Mouse (Mus musculus) CH12.LX (cell line): Measurements from ENCODE around the gene Dgkq. TPM values are rescaled to one million over a fixed set of nuclear protein-coding genes. Genes with fewer than 3 reads are reported as not detected.
A peak's percentile ranks its signal among the peaks of the same experiment; 100 is the strongest.

Source experiments
- DNase-seq: peaks from one replicate; pipeline ENCODE4 v3.0.0-alpha.2; 2013; ENCODE audit errors: extremely low read depth
- H3K27ac ChIP-seq: 2 replicates; pipeline ENCODE4 v1.5.1; 2012; ENCODE audit warnings: low read depth, mild to moderate bottlenecking, control low read depth, moderate library complexity; ENCODE audit not compliant: insufficient read depth
- H3K27me3 ChIP-seq: replicated peaks from 2 replicates; pipeline ENCODE3; 2012; ENCODE audit warnings: inconsistent platforms
- H3K36me3 ChIP-seq, 2 experiments: replicated peaks in 1 of 2; 2 replicates each; pipeline versions ENCODE3 to v1.6.1; 2012; ENCODE audit warnings: inconsistent platforms in 1 of 2, low read length in 1 of 2, mild to moderate bottlenecking in 1 of 2, mixed read lengths in 1 of 2, moderate library complexity in 1 of 2; ENCODE audit not compliant: control insufficient read depth in 1 of 2, insufficient read depth in 1 of 2
- H3K4me1 ChIP-seq, 2 experiments: 2 replicates each; pipeline ENCODE4 v1.6.1; 2012; ENCODE audit warnings: inconsistent platforms in 1 of 2, moderate library complexity in 1 of 2; ENCODE audit not compliant: insufficient read depth in 2 of 2, control insufficient read depth in 1 of 2
- H3K4me2 ChIP-seq: 2 replicates; pipeline ENCODE4 v1.6.1; 2012; ENCODE audit warnings: low read depth, mild to moderate bottlenecking, control low read depth; ENCODE audit not compliant: poor library complexity, insufficient read depth, severe bottlenecking
- H3K4me3 ChIP-seq, 3 experiments: fragments of 150-350 bp in 1 of 3; sonication (generic) in 1 of 3; replicated peaks in 1 of 3; 2 replicates each; pipeline versions ENCODE3 to v1.5.1; 2011 to 2012; ENCODE audit warnings: low read depth in 2 of 3, low read length in 2 of 3, mild to moderate bottlenecking in 2 of 3, moderate library complexity in 2 of 3, control low read depth in 1 of 3, improper control_type of control experiment in 1 of 3, inconsistent platforms in 1 of 3, mixed read lengths in 1 of 3; ENCODE audit not compliant: poor library complexity in 1 of 3
- H3K79me2 ChIP-seq: replicated peaks from 2 replicates; pipeline ENCODE4 v1.6.1; 2012; ENCODE audit warnings: mild to moderate bottlenecking, moderate library complexity; ENCODE audit not compliant: control insufficient read depth, poor library complexity, insufficient read depth, severe bottlenecking; ENCODE audit errors: extremely low read depth
- H3K9ac ChIP-seq: 2 replicates; pipeline ENCODE4 v1.6.1; 2012; ENCODE audit warnings: low read depth, mild to moderate bottlenecking, control low read depth, moderate library complexity; ENCODE audit not compliant: insufficient read depth
- H3K9me3 ChIP-seq: replicated peaks from 2 replicates; pipeline ENCODE3; 2012; ENCODE audit warnings: low read length, inconsistent platforms, mixed read lengths
- CHD1 ChIP-seq: IDR thresholded peaks from 2 replicates; pipeline ENCODE4 v1.6.1; 2012; ENCODE audit warnings: low read depth, low read length, improper control_type of control experiment, inconsistent platforms
- CHD2 ChIP-seq: IDR thresholded peaks from 2 replicates; pipeline ENCODE4 v1.6.1; 2011; ENCODE audit warnings: low read length, improper control_type of control experiment
- CTCF ChIP-seq, 2 experiments: IDR thresholded peaks in 1 of 2; conservative IDR thresholded peaks in 1 of 2; 2 replicates each; pipeline ENCODE4 v1.5.1; 2011 to 2012; ENCODE audit warnings: low read depth in 2 of 2, low read length in 2 of 2, improper control_type of control experiment in 1 of 2, inconsistent platforms in 1 of 2, mild to moderate bottlenecking in 1 of 2, moderate library complexity in 1 of 2
- E2F4 ChIP-seq: IDR thresholded peaks from 2 replicates; pipeline ENCODE4 v1.6.1; 2011; ENCODE audit warnings: low read depth, low read length, improper control_type of control experiment; ENCODE audit not compliant: insufficient replicate concordance
- ELF1 ChIP-seq: IDR thresholded peaks from 2 replicates; pipeline ENCODE4 v1.6.1; 2014; ENCODE audit warnings: low read depth, mild to moderate bottlenecking, inconsistent platforms, low read length, improper control_type of control experiment
- ETS1 ChIP-seq: conservative IDR thresholded peaks from 2 replicates; pipeline ENCODE4 v1.6.1; 2012; ENCODE audit warnings: low read depth, mild to moderate bottlenecking, inconsistent platforms, low read length, improper control_type of control experiment, moderate library complexity
- HCFC1 ChIP-seq: IDR thresholded peaks from 2 replicates; pipeline ENCODE4 v1.6.1; 2012; ENCODE audit warnings: low read depth, mild to moderate bottlenecking, inconsistent platforms, low read length, improper control_type of control experiment
- IRF4 ChIP-seq: IDR thresholded peaks from 2 replicates; pipeline ENCODE4 v1.6.1; 2014; ENCODE audit warnings: low read depth, mild to moderate bottlenecking, inconsistent platforms, low read length, improper control_type of control experiment
- JUND ChIP-seq: conservative IDR thresholded peaks from 2 replicates; pipeline ENCODE4 v1.6.1; 2011; ENCODE audit warnings: low read depth, low read length, improper control_type of control experiment
- MAFK ChIP-seq: IDR thresholded peaks from 2 replicates; pipeline ENCODE4 v1.6.1; 2011; ENCODE audit warnings: low read length, improper control_type of control experiment; ENCODE audit not compliant: insufficient replicate concordance
- MEF2A ChIP-seq: IDR thresholded peaks from 2 replicates; pipeline ENCODE4 v1.6.1; 2014; ENCODE audit warnings: low read depth, mild to moderate bottlenecking, inconsistent platforms, low read length, improper control_type of control experiment, borderline replicate concordance
- MYC ChIP-seq: IDR thresholded peaks from 2 replicates; pipeline ENCODE4 v1.6.1; 2011; ENCODE audit warnings: low read depth, mild to moderate bottlenecking, improper control_type of control experiment, low read length
- POLR2A ChIP-seq: IDR thresholded peaks from 2 replicates; pipeline ENCODE4 v1.6.1; 2011; ENCODE audit warnings: low read depth, mild to moderate bottlenecking, improper control_type of control experiment, low read length
- POLR2AphosphoS2 ChIP-seq: IDR thresholded peaks from 2 replicates; pipeline ENCODE4 v1.6.1; 2011; ENCODE audit warnings: low read depth, low read length, improper control_type of control experiment
- RCOR1 ChIP-seq: conservative IDR thresholded peaks from 2 replicates; pipeline ENCODE4 v1.6.1; 2012; ENCODE audit warnings: low read depth, mild to moderate bottlenecking, inconsistent platforms, low read length, improper control_type of control experiment
- SMC3 ChIP-seq: IDR thresholded peaks from 2 replicates; pipeline ENCODE4 v1.6.1; 2011; ENCODE audit warnings: low read depth, low read length, improper control_type of control experiment
- TBP ChIP-seq: conservative IDR thresholded peaks from 2 replicates; pipeline ENCODE4 v1.6.1; 2011; ENCODE audit warnings: low read depth, low read length, improper control_type of control experiment
- UBTF ChIP-seq: IDR thresholded peaks from 2 replicates; pipeline ENCODE4 v1.6.1; 2012; ENCODE audit warnings: low read depth, mild to moderate bottlenecking, inconsistent platforms, low read length, improper control_type of control experiment, moderate library complexity
- USF1 ChIP-seq: IDR thresholded peaks from 2 replicates; pipeline ENCODE4 v1.6.1; 2014; ENCODE audit warnings: low read depth, mild to moderate bottlenecking, inconsistent platforms, low read length, improper control_type of control experiment
- ZC3H11A ChIP-seq: IDR thresholded peaks from 2 replicates; pipeline ENCODE4 v1.6.1; 2012; ENCODE audit warnings: low read depth, mild to moderate bottlenecking, inconsistent platforms, low read length, improper control_type of control experiment
- dilution Hi-C: fragments of 300-500 bp; cut with MboI; formaldehyde crosslinking; loops from 2 replicates; pipeline ENCODE4 v1.14.3; 2020; ENCODE audit warnings: low sequenced_read_pairs; ENCODE audit not compliant: extremely low pct_unique_long_range_greater_than_20kb, extremely low pct_ligation_motif_present
- in situ Hi-C: fragments of 300-500 bp; cut with MboI; formaldehyde crosslinking; loops from 3 replicates; pipeline ENCODE4 v1.14.3; 2019; ENCODE audit warnings: low sequenced_read_pairs, low pct_ligation_motif_present, low pct_unique_long_range_greater_than_20kb, mixed read lengths
- polyA plus RNA-seq: library from polyadenylated mRNA; unstranded; fragments of >175 nt; gene quantifications from 2 replicates; pipeline ENCODE4 v1.2.1, GENCODE M21; 2012; ENCODE audit warnings: low read depth; ENCODE audit not compliant: insufficient read length
- total RNA-seq, 2 experiments: library from RNA; depleted of rRNA; stranded (reverse); fragments of 300-350 nt in 1 of 2; fragments of >200 nt in 1 of 2; gene quantifications; 2 replicates each; pipeline ENCODE4 v1.2.3; 2012 to 2014

Dgkq gene
- total and polyA plus RNA-seq, 3 experiments: 3.7 to 8.5 (median 4.4) TPM

DNA sequence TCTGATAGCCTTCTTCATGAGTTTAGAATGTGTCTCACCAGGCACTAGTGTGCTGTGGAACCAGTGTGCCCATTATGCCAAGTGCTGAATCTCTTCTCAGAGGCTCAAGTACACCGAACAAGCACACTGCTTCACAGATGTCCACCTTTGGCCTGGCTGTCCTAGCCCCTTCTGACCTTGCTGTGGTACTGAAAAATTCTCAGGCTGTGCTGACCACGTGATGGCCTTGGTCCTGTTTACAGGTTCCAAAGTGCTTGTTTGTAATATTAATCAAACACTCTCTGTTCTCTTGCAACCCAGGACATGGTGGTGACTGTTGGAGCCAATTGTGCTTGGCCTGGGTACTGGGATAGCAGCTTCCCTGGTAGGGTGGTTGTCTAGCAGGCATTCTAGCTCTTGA, 5.2 kb upstream of the Dgkq start:
- Histone ChIP-seq H3K4me3 (no peak overlapping the region), H3K36me3 (peaks cover 13 to 54% of the 10 kb centered on the region in 2 experiments), H3K9ac (no peak overlapping the region), H3K9me3 (no peaks in the 10 kb centered on the region), H3K27me3 (no peaks in the 10 kb centered on the region), H3K4me2 (no peak overlapping the region), H3K4me1 (peaks cover 2 to 15% of the 10 kb centered on the region in 2 experiments), H3K27ac (no peak overlapping the region), H3K79me2 (no peaks in the 10 kb centered on the region)
- in situ Hi-C loops (loop anchor here (25.0 kb wide), 1 partner anchor 237 kb away; the partner anchor contains the start of genes Atp5k and Mfsd7a), dilution Hi-C loops (no loop called here)
- TF ChIP-seq POLR2AphosphoS2: no peak
- TF ChIP-seq RCOR1: no peak
- TF ChIP-seq E2F4: no peak
- no peak for TF ChIP-seq SMC3
- TF ChIP-seq MEF2A: no peak
- no peak for TF ChIP-seq IRF4
- TF ChIP-seq CHD2: no peak
- TF ChIP-seq CHD1: no peak
- TF ChIP-seq ETS1: no peak
- no peak for TF ChIP-seq JUND
- no peak for TF ChIP-seq USF1
- TF ChIP-seq TBP: no peak
- no peak for TF ChIP-seq UBTF
- TF ChIP-seq MAFK: no peak
- no peak for TF ChIP-seq ZC3H11A
- TF ChIP-seq ELF1: no peak
- no peak for TF ChIP-seq MYC
- TF ChIP-seq POLR2A: no peak
- no peak for DNase-seq

- in situ Hi-C loops: loop anchor here (25.0 kb wide), 1 partner anchor 234 kb away; the partner anchor contains the start of genes Atp5k and Mfsd7a
- H3K9me3 ChIP-seq: no peaks in the 10 kb centered on the region
- H3K36me3 ChIP-seq: peaks cover 13 to 44% of the 10 kb centered on the region in 2 experiments
- TF ChIP-seq HCFC1 (no peak), MAFK (no peak), SMC3 (no peak), CTCF (conservative IDR thresholded peaks at IDR 0.05 in 1 of 2, IDR thresholded peaks at IDR 0.05 in 1 of 2; ENCODE audit: low read depth in 2 of 2, low read length in 2 of 2) (peak in 1 of 2 experiments; percentile 22; a peak in 2 of 4 replicates), CHD1 (no peak), E2F4 (no peak)
- dilution Hi-C loops: no loop called here
- H3K4me2 ChIP-seq: no peak overlapping the region
- H3K79me2 ChIP-seq: no peaks in the 10 kb centered on the region
- peaks cover 2 to 31% of the 10 kb centered on the region in 2 experiments for H3K4me1 ChIP-seq
- no peak for DNase-seq
- H3K27ac ChIP-seq: no peak overlapping the region
- no peak overlapping the region for H3K9ac ChIP-seq
- H3K27me3 ChIP-seq: no peaks in the 10 kb centered on the region
- no peak overlapping the region for H3K4me3 ChIP-seq
Measured at GRCm38 (mm10) chr5:108671757-108672156, 2.3 kb upstream of the Dgkq start.
